Mouse (Mus musculus): ENCODE data around the gene Ensa.

DNA sequence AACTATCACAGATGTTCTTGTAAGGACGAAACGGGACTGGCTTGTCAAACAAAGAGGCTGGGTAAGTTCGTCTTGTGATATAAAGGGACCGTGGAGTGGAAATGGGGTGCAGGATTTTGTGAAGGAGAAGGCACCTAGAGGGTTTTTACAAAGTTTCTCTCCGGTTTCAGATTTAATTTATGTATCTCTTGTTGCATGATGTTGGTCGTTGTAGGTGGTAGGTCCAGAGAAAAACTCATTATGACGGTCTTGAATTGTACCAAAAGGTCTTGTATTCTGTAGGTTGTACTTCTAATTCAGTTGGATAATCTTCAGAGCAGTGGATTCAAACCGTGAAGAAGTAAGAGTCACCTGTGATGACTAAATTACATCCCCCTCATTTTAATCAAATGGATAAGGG, 35.2 kb downstream of the Ensa start:
- no peak for TF ChIP-seq POLR2A (IDR thresholded peaks at IDR 0.05; ENCODE audit: insufficient read depth, low read depth, low read length)
- no peak for TF ChIP-seq CTCF (IDR thresholded peaks at IDR 0.05; ENCODE audit: insufficient read depth, low read depth, low read length)
